Mouse (Mus musculus): Measurements from ENCODE around the gene Scyl1.

GRCm38 (mm10) chr19:5799566-5800349 lies 28.5 kb upstream of the Scyl1 start:
- TF ChIP-seq CTCF (IDR thresholded peaks at IDR 0.05; ENCODE audit: extremely low read depth, insufficient read depth, low read length), result no peak
- peak; percentile 67 for TF ChIP-seq POLR2A (IDR thresholded peaks at IDR 0.05; ENCODE audit: extremely low read depth, insufficient read depth, low read length)

Measured in cortical plate, adult 2 months (tissue).